Mouse (Mus musculus): ENCODE measurements around the gene Adamts6. TPM values are rescaled to one million over a fixed set of nuclear protein-coding genes. Genes with fewer than 3 reads are reported as not detected.
A peak's percentile ranks its signal among the peaks of the same experiment; 100 is the strongest.

Adamts6 gene
- polyA plus RNA-seq (2015; fragmentation: Nextera tagmentation; extraction: Ambion mirVana), result 1.1 and 1.2 TPM in 2 replicates

- no peaks in the 10 kb centered on the region for H3K9me3 ChIP-seq (replicated peaks; ENCODE audit: low read length)
- H3K36me3 ChIP-seq (ENCODE audit: insufficient read depth, low read length), result no peaks in the 10 kb centered on the region
- peaks cover 13% of the 10 kb centered on the region; the same call in 1 of the 2 replicates for H3K4me1 ChIP-seq (replicated peaks; ENCODE audit: insufficient read depth, low read length)
- H3K9ac ChIP-seq (ENCODE audit: low read depth, low read length), result peak within 1 kb of the TSS; percentile 54
- peak within 1 kb of the TSS; percentile 50 for H3K27ac ChIP-seq
- peak within 1 kb of the TSS; percentile 56 for H3K4me3 ChIP-seq (replicated peaks; ENCODE audit: low read depth, low read length)
- no peaks in the 10 kb centered on the region for H3K27me3 ChIP-seq (ENCODE audit: insufficient read depth, low read length)
- ATAC-seq (replicated peaks; ENCODE audit: low FRiP score, low read depth), result no peak
- under 1% methylated on average over 23 of the region's 23 CpGs for WGBS
- peak within 1 kb of the TSS; percentile 76 for H3K4me2 ChIP-seq (ENCODE audit: low read length)
- DNase-seq (ENCODE audit: low spot score), result peak; percentile 49
- TF ChIP-seq CTCF (IDR thresholded peaks at IDR 0.05; ENCODE audit: low read depth), result no peak
Measured at GRCm38 (mm10) chr13:104287366-104288225, at the start of gene Adamts6. Adamts6 (plus strand) TSS chr13:104287835.

DNA sequence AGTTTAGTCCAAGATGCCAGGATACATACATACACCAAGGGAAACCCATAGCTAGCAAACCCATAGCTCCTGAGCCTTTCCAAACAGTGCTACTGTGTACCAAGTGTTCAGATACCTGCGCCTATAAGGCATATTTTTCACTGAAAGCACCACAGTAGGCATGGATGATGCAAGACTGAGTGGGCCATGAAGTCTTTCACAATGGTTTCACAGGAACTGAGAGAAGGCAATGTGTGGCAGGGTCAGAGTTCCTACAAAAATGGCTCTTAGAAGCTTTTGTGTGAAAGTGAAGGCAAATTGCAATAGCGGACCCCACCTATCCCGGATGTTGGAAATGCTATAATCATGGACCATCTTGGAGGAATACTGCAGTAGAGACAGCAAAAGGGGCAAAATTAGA, 28.6 kb upstream of the Adamts6 start:
- Histone ChIP-seq H3K27me3 (ENCODE audit: insufficient read depth, low read length) (no peaks in the 10 kb centered on the region), H3K4me2 (ENCODE audit: low read length) (no peak overlapping the region), H3K36me3 (ENCODE audit: insufficient read depth, low read length) (no peaks in the 10 kb centered on the region), H3K4me1 (replicated peaks; ENCODE audit: insufficient read depth, low read length) (no peaks in the 10 kb centered on the region), H3K9me3 (replicated peaks; ENCODE audit: low read length) (no peaks in the 10 kb centered on the region), H3K4me3 (replicated peaks; ENCODE audit: low read depth, low read length) (no peak overlapping the region), H3K9ac (ENCODE audit: low read depth, low read length) (no peak overlapping the region), H3K27ac (no peak overlapping the region)
- no peak for TF ChIP-seq CTCF (IDR thresholded peaks at IDR 0.05; ENCODE audit: low read depth)
- DNase-seq (ENCODE audit: low spot score), result no peak
- no peak for ATAC-seq (replicated peaks; ENCODE audit: low FRiP score, low read depth)
- 93% methylated on average over 3 of the region's 3 CpGs for WGBS

- ATAC-seq (replicated peaks; ENCODE audit: low FRiP score, low read depth) (peak; percentile 18; the same call in 1 of the 2 replicates), DNase-seq (ENCODE audit: low spot score) (peak; percentile 96)
- peak; percentile 80 for TF ChIP-seq CTCF (IDR thresholded peaks at IDR 0.05; ENCODE audit: low read depth)
- Histone ChIP-seq H3K4me3 (replicated peaks; ENCODE audit: low read depth, low read length) (no peak overlapping the region), H3K36me3 (ENCODE audit: insufficient read depth, low read length) (no peaks in the 10 kb centered on the region), H3K4me1 (replicated peaks; ENCODE audit: insufficient read depth, low read length) (peaks cover 13% of the 10 kb centered on the region; the same call in 1 of the 2 replicates), H3K9ac (ENCODE audit: low read depth, low read length) (no peak overlapping the region), H3K27me3 (ENCODE audit: insufficient read depth, low read length) (no peaks in the 10 kb centered on the region), H3K9me3 (replicated peaks; ENCODE audit: low read length) (no peaks in the 10 kb centered on the region), H3K27ac (peak overlapping the region; percentile 92), H3K4me2 (ENCODE audit: low read length) (peak overlapping the region; percentile 76; the same call in 1 of the 2 replicates)
- 1% methylated on average over 2 of the region's 2 CpGs for WGBS
Measured at GRCm38 (mm10) chr13:104285031-104285431, 2.6 kb upstream of the Adamts6 start.

DNA sequence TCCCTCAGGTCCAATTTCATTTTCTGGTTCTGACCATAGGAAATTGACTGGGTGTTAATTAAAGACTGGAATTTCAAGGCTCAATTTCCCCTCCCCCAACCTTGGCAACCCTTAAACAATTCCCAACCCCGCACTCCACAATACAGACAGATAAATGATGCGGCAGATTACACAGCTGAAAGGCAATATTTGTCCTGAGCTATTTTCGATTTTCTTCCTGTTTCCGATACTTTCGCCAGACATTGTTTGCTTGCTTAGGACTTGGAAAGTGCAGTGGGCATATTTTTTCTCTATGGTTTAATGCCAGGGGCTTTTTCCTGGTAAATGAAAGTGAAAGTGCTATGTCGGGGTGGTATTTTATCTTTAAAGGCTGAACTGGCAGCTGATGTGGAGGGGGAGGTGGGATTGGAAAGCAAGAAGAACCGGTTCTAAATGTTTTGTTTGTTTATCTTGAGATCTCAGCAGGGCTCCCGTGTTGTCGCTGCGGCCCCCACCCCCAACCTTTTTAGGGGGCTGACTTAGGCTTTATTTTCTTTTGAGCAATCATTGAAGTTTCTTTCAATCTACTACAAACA, 1.8 kb upstream of the Adamts6 start:
- peak overlapping the region; percentile 56 for H3K4me3 ChIP-seq (replicated peaks; ENCODE audit: low read depth, low read length)
- no peaks in the 10 kb centered on the region for H3K36me3 ChIP-seq (ENCODE audit: insufficient read depth, low read length)
- peak; percentile 58 for DNase-seq (ENCODE audit: low spot score)
- no peaks in the 10 kb centered on the region for H3K9me3 ChIP-seq (replicated peaks; ENCODE audit: low read length)
- TF ChIP-seq CTCF (IDR thresholded peaks at IDR 0.05; ENCODE audit: low read depth), result no peak
- no peak for ATAC-seq (replicated peaks; ENCODE audit: low FRiP score, low read depth)
- peak overlapping the region; percentile 76 for H3K4me2 ChIP-seq (ENCODE audit: low read length)
- peak overlapping the region; percentile 92 for H3K27ac ChIP-seq
- H3K27me3 ChIP-seq (ENCODE audit: insufficient read depth, low read length), result no peaks in the 10 kb centered on the region
- peaks cover 13% of the 10 kb centered on the region; the same call in 1 of the 2 replicates for H3K4me1 ChIP-seq (replicated peaks; ENCODE audit: insufficient read depth, low read length)
- WGBS, result 2% methylated on average over 10 of the region's 10 CpGs
- peak overlapping the region; percentile 58 for H3K9ac ChIP-seq (ENCODE audit: low read depth, low read length)

GRCm38 (mm10) chr13:104286336-104286735, 1.3 kb upstream of the Adamts6 start:
- H3K27ac ChIP-seq, result peak overlapping the region; percentile 92
- ATAC-seq (replicated peaks; ENCODE audit: low FRiP score, low read depth) (peak; percentile 43; the same call in 1 of the 2 replicates), DNase-seq (ENCODE audit: low spot score) (peak; percentile 40)
- peaks cover 13% of the 10 kb centered on the region; the same call in 1 of the 2 replicates for H3K4me1 ChIP-seq (replicated peaks; ENCODE audit: insufficient read depth, low read length)
- no peaks in the 10 kb centered on the region for H3K36me3 ChIP-seq (ENCODE audit: insufficient read depth, low read length)
- 2% methylated on average over 4 of the region's 4 CpGs for WGBS
- H3K9ac ChIP-seq (ENCODE audit: low read depth, low read length), result peak overlapping the region; percentile 58
- H3K4me2 ChIP-seq (ENCODE audit: low read length), result peak overlapping the region; percentile 76
- no peaks in the 10 kb centered on the region for H3K27me3 ChIP-seq (ENCODE audit: insufficient read depth, low read length)
- TF ChIP-seq CTCF (IDR thresholded peaks at IDR 0.05; ENCODE audit: low read depth), result no peak
- H3K4me3 ChIP-seq (replicated peaks; ENCODE audit: low read depth, low read length), result peak overlapping the region; percentile 56
- H3K9me3 ChIP-seq (replicated peaks; ENCODE audit: low read length), result no peaks in the 10 kb centered on the region

DNA sequence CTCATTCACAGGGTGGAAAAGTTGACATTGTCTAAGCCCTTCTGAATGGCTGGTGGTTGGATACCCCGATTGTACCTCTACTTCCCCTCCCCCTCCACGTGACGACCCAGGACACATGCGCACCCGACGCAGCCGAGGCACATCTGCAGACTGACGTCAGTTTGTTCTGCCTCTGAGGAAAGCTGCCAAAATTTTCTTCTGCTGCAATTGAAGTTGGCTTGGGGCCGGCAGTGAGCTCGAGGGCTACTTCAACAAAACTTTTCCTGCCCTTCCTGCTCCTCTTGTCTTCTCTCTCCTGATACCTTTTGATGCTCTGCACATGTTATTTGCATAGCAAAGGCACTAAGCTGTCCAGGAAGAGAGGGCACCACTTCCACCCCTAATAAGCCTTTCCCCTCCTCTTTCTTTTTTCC, 732 bp upstream of the Adamts6 start:
- Histone ChIP-seq H3K27me3 (ENCODE audit: insufficient read depth, low read length) (no peaks in the 10 kb centered on the region), H3K4me3 (replicated peaks; ENCODE audit: low read depth, low read length) (peak overlapping the region; percentile 56), H3K9me3 (replicated peaks; ENCODE audit: low read length) (no peaks in the 10 kb centered on the region), H3K4me1 (replicated peaks; ENCODE audit: insufficient read depth, low read length) (peaks cover 13% of the 10 kb centered on the region; the same call in 1 of the 2 replicates), H3K9ac (ENCODE audit: low read depth, low read length) (peak overlapping the region; percentile 44; the same call in 1 of the 2 replicates), H3K4me2 (ENCODE audit: low read length) (peak overlapping the region; percentile 76), H3K36me3 (ENCODE audit: insufficient read depth, low read length) (no peaks in the 10 kb centered on the region), H3K27ac (peak overlapping the region; percentile 50)
- ATAC-seq (replicated peaks; ENCODE audit: low FRiP score, low read depth) (peak; percentile 92), DNase-seq (ENCODE audit: low spot score) (peak; percentile 96)
- under 1% methylated on average over 10 of the region's 10 CpGs for WGBS
- TF ChIP-seq CTCF (IDR thresholded peaks at IDR 0.05; ENCODE audit: low read depth), result no peak
